Mouse (Mus musculus): ENCODE data around the gene Pitpnb. TPM values are rescaled to one million over a fixed set of nuclear protein-coding genes. Genes with fewer than 3 reads are reported as not detected.

Pitpnb gene
- polyA plus RNA-seq, 1 experiment from 2014 or later, result 33.3 TPM

DNA sequence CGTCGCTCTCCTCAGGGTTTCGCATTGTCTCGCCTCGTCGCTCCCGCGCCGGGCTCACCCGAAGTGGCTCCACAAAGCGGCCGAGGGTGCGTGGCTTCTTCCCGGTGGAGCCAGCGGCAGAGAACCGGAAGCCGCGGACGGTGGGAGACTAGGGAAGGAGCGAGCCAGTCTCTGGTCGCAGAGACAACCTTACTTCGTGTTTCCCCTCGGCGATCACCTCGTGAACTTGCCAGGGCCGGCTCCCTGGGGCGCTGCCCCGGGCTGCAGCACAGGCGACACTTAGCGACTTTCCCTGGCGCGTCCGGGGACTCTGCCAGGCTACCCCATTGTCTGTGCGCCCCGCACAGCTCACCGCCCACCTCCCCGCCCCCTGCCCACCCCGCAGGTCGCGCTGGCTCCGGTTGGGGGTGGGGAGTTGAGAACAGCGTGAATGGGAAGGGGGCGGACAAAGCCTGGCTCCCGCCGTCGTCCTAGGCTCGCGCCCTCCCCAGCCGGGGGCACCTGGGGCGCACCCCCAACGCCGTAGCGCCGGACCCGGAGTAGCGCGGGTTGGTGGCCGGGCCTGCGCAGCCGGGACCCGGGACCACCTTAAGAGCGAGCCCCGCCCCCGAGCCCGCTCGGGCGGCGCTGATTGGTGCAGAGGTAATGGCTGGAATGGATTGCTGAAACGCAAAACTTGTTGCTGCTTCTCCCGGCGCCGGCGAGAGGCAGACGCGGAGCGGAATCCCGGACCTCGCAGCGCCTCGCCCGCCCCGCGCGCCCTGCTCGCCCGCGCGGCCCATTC is 86.2 kb downstream of the Pitpnb start, which contains the start of gene Mn1:
Mn1 (plus strand) TSS at position 772 of the 784 bp plus-strand sequence.
- WGBS (ENCODE audit: insufficient replicate concordance), result under 1% methylated on average over 88 of the region's 88 CpGs
- Histone ChIP-seq H3K9me3 (replicated peaks) (no peaks in the 10 kb centered on the region), H3K4me2 (peak within 1 kb of the TSS; percentile 66), H3K27ac (replicated peaks) (no peak within 1 kb of the TSS), H3K27me3 (peaks cover 96% of the 10 kb centered on the region), H3K9ac (peak within 1 kb of the TSS; percentile 40), H3K36me3 (replicated peaks) (no peaks in the 10 kb centered on the region), H3K4me1 (replicated peaks) (peaks cover 18% of the 10 kb centered on the region), H3K4me3 (replicated peaks) (peak within 1 kb of the TSS; percentile 57)
- ATAC-seq (ENCODE audit: insufficient read depth), result peak; percentile 67

DNA sequence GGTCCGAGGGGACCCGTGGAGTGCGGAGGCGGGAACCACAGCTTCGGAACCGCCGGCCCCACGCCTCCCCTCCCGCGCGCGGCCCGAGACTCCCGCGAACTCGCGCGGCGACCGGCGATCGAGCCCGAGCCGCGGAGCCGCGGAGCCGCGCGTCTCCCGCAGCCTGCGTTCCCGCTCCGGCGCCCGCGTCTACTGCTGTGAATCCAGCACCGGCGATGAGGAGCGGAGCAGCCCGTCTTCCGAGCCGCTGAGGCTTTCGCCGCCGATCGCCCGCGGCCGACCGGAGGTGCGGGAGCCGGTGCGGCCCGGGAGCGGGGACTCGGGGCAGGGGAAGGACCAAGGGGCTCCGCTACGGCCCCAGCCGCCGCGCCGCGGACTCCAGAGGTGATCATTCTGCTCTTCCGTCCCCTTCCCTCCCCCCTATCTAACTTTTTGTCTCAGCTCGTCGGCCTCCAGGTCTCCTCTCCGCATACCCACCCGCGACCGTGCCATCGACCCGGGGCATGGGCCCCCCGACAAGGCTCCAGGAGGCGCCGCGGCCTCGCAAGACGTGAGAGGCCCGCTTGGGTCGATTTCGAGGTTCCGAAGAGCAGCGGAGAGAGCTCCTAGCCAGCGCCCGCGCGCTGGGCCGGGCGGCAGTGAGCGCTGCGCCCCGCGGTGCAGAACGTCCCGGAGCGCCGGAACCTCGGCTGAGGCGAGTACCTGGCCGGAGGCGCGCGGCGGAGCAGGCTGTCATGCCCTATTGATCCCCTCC is 87.0 kb downstream of the Pitpnb start:
- Histone ChIP-seq H3K27ac (replicated peaks) (no peak overlapping the region), H3K4me2 (peak overlapping the region; percentile 66), H3K9ac (peak overlapping the region; percentile 40), H3K36me3 (replicated peaks) (no peaks in the 10 kb centered on the region), H3K4me3 (replicated peaks) (peak overlapping the region; percentile 57), H3K4me1 (replicated peaks) (peaks cover 18% of the 10 kb centered on the region), H3K9me3 (replicated peaks) (no peaks in the 10 kb centered on the region), H3K27me3 (peaks cover 97% of the 10 kb centered on the region)
- no peak for ATAC-seq (ENCODE audit: insufficient read depth)
- WGBS (ENCODE audit: insufficient replicate concordance), result under 1% methylated on average over 101 of the region's 105 CpGs

DNA sequence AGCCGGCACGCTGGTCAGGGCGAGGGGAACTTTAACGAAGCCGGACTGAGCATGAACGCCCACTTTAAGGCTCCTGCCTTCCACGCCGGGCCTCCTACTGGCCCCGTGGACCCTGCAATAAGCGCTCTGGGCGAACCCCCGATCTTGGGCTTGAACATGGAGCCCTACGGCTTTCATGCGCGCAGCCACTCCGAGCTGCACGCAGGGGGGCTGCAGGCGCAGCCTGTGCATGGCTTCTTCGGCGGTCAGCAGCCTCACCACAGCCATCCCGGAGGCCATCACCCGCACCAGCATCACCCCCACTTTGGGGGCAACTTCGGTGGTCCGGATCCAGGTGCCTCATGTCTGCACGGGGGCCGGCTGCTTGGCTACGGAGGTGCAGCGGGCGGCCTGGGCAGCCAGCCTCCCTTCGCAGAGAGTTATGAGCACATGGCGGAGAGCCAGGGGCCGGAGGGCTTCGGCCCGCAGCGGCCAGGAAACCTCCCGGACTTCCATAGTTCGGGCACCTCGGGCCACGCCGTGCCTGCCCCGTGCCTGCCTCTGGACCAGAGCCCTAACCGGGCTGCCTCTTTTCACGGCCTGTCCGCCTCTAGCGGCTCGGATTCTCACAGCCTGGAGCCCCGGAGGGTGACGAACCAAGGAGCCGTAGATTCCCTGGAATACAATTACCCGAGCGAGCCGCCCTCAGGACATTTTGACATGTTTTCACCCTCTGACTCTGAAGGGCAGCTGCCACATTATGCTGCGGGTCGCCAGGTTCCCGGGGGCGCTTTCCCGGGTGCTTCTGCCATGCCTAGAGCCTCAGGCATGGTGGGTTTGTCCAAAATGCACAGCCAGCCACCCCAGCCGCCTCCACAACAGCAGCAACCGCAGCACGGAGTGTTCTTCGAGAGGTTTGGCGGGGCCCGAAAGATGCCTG is 87.9 kb downstream of the Pitpnb start:
- H3K27ac ChIP-seq (replicated peaks), result no peak overlapping the region
- peaks cover 90% of the 10 kb centered on the region for H3K27me3 ChIP-seq
- H3K4me3 ChIP-seq (replicated peaks), result peak overlapping the region; percentile 57
- peaks cover 18% of the 10 kb centered on the region for H3K4me1 ChIP-seq (replicated peaks)
- 5% methylated on average over 62 of the region's 63 CpGs for WGBS (ENCODE audit: insufficient replicate concordance)
- H3K36me3 ChIP-seq (replicated peaks), result no peaks in the 10 kb centered on the region
- no peak for ATAC-seq (ENCODE audit: insufficient read depth)
- H3K4me2 ChIP-seq, result peak overlapping the region; percentile 66
- no peak overlapping the region for H3K9ac ChIP-seq
- H3K9me3 ChIP-seq (replicated peaks), result no peaks in the 10 kb centered on the region

DNA sequence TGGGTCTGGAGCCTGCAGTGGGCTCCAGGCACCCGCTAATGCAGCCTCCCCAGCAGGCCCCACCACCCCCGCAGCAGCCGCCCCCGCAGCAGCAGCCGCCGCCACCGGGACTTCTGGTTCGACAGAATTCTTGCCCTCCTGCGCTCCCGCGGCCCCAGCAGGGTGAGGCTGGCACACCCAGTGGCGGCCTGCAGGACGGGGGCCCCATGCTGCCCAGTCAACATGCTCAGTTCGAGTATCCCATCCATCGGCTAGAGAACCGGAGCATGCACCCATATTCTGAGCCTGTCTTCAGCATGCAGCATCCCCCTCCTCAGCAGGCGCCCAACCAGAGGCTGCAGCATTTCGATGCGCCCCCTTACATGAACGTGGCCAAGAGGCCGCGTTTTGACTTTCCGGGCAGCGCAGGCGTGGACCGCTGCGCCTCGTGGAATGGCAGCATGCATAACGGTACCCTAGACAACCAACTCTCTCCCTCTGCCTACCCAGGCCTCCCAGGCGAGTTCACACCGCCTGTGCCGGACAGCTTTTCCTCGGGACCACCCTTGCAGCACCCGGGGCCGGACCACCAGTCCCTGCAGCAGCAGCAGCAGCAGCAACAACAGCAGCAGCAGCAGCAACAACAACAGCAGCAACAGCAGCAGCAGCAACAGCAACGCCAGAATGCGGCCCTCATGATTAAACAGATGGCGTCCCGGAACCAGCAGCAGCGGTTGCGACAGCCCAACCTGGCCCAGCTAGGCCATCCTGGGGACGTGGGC is 88.7 kb downstream of the Pitpnb start:
- no peak overlapping the region for H3K27ac ChIP-seq (replicated peaks)
- H3K9me3 ChIP-seq (replicated peaks), result no peaks in the 10 kb centered on the region
- 12% methylated on average over 42 of the region's 42 CpGs for WGBS (ENCODE audit: insufficient replicate concordance)
- H3K4me3 ChIP-seq (replicated peaks), result peak overlapping the region; percentile 57
- no peak overlapping the region for H3K9ac ChIP-seq
- H3K36me3 ChIP-seq (replicated peaks), result no peaks in the 10 kb centered on the region
- H3K4me2 ChIP-seq, result peak overlapping the region; percentile 66
- peaks cover 82% of the 10 kb centered on the region for H3K27me3 ChIP-seq
- no peak for ATAC-seq (ENCODE audit: insufficient read depth)
- peaks cover 17% of the 10 kb centered on the region for H3K4me1 ChIP-seq (replicated peaks)

DNA sequence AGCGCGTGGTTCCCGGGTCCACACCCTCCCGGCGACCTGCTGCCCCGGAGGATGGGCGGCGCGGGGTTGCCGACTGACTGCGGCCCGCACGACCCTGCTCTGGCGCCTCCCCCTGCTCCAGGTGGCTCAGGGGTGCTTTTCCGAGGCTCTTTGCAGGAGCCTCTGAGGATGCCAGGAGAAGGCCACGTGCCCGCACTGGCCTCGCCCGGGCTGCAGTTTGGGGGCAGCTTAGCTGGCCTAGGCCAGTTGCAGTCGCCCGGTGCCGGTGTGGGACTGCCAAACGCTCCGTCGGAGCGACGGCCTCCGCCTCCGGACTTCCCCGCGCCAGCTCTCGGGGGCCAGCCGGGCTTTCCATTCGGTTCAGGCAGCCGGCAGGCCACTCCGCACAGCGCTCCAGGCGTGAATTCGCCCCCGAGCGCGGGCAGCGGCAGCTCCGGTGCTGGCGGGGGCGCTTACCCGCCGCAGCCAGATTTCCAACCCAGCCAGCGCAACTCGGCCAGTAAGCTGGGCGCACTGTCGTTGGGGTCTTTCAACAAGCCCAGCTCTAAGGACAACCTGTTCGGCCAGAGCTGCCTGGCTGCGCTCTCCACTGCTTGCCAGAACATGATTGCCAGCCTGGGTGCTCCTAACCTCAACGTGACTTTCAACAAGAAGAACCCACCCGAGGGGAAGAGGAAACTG is 89.6 kb downstream of the Pitpnb start:
- H3K4me1 ChIP-seq (replicated peaks), result peaks cover 16% of the 10 kb centered on the region
- 7% methylated on average over 56 of the region's 56 CpGs for WGBS (ENCODE audit: insufficient replicate concordance)
- no peak overlapping the region for H3K27ac ChIP-seq (replicated peaks)
- H3K9ac ChIP-seq, result no peak overlapping the region
- H3K9me3 ChIP-seq (replicated peaks), result no peaks in the 10 kb centered on the region
- peak overlapping the region; percentile 57 for H3K4me3 ChIP-seq (replicated peaks)
- no peaks in the 10 kb centered on the region for H3K36me3 ChIP-seq (replicated peaks)
- H3K4me2 ChIP-seq, result peak overlapping the region; percentile 66
- ATAC-seq (ENCODE audit: insufficient read depth), result no peak
- peaks cover 73% of the 10 kb centered on the region for H3K27me3 ChIP-seq

DNA sequence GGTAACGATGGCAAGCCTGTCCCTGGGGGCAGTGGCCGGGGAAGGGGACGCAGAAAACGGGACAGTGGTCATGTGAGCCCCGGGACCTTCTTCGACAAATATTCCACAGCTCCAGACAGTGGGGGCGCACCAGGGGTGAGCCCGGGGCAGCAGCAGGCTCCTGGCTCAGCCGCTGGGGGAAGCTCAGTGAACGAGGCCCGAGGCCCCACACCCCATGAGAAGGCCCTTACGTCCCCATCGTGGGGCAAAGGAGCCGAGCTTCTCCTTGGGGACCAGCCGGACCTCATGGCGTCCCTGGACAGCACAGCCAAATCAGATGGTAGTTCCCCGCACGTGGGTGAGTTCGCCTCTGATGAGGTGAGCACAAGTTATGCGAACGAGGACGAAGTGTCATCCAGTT is 90.3 kb downstream of the Pitpnb start:
- Histone ChIP-seq H3K9ac (no peak overlapping the region), H3K4me1 (replicated peaks) (peaks cover 16% of the 10 kb centered on the region), H3K4me3 (replicated peaks) (no peak overlapping the region), H3K9me3 (replicated peaks) (no peaks in the 10 kb centered on the region), H3K27me3 (peaks cover 66% of the 10 kb centered on the region), H3K27ac (replicated peaks) (no peak overlapping the region), H3K36me3 (replicated peaks) (no peaks in the 10 kb centered on the region), H3K4me2 (no peak overlapping the region)
- no peak for ATAC-seq (ENCODE audit: insufficient read depth)
- 58% methylated on average over 22 of the region's 22 CpGs for WGBS (ENCODE audit: insufficient replicate concordance)

DNA sequence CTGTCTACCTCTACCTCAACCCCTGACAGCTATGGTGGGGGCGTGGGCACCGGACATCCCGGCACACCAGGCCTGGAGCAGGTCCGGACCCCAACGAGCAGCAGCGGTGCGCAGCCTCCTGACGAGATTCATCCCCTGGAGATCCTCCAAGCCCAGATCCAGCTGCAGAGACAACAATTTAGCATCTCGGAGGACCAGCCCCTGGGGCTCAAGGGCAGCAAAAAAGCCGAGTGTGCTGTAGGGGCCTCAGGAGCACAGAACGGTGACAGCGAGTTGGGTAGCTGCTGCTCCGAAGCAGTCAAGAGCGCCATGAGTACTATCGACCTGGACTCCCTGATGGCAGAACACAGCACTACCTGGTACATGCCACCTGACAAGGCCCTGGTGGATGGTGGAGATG is 90.9 kb downstream of the Pitpnb start:
- Histone ChIP-seq H3K9ac (no peak overlapping the region), H3K9me3 (replicated peaks) (no peaks in the 10 kb centered on the region), H3K4me3 (replicated peaks) (no peak overlapping the region), H3K4me2 (no peak overlapping the region), H3K27me3 (peaks cover 61% of the 10 kb centered on the region), H3K36me3 (replicated peaks) (no peaks in the 10 kb centered on the region), H3K4me1 (replicated peaks) (peaks cover 16% of the 10 kb centered on the region), H3K27ac (replicated peaks) (no peak overlapping the region)
- no peak for ATAC-seq (ENCODE audit: insufficient read depth)
- WGBS (ENCODE audit: insufficient replicate concordance), result 79% methylated on average over 15 of the region's 15 CpGs

DNA sequence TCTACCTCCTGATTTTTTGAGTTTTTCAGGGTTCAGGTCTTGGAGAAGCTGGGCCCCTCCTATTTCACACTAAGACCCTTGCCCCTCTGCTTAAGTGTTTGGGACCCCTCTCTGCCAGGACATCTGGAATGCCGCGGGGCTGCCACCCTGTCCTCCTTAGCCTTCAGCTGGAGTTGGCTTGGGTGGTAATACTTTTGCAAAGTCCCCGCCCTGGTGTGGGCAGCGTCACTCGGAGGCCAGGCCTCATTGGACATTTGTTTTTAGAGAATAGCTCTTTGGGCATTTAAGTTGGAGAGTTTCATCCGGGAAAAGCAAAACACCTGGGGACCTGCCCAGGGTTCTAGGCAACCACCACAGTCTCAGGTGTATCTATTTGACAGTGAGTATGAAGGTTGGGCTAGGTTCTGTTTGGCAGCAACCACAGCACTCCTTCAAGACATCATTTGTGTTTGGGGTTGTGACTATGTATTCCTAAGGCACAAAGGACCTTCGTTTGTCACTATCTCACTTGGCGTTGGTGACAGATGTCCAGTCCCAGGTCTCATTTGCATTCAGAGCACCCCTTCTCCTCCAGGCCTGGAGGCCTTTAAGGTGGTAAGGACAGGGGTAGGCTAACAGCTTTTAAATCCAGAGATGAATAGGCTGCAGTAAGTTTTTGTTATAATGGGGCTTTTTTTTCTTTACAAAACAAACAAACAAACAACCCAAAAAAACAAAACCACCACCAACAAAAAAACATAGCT is 91.7 kb downstream of the Pitpnb start:
- 64% methylated on average over 8 of the region's 8 CpGs for WGBS (ENCODE audit: insufficient replicate concordance)
- ATAC-seq (ENCODE audit: insufficient read depth), result no peak
- H3K4me2 ChIP-seq, result no peak overlapping the region

DNA sequence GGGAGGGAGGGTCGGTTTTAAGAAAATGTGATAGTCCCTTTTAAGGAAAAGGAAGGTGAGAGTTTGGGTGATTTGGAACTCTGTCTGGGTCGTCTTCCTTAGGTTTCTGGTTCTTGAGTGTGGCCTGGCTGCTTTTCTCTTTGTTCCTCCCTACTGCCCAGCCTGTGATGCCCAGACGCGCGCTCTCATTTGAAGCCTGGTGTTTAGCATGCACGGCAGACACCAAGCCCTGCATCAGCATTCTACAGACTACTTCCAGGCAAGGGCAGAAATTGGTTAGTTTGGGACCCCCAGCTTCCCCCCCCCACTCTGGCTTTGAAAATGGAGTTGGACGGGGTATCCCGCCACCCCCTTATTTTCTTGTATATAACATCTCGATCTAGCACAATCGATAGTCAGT is 92.4 kb downstream of the Pitpnb start:
- H3K36me3 ChIP-seq (replicated peaks), result no peaks in the 10 kb centered on the region
- peaks cover 16% of the 10 kb centered on the region for H3K4me1 ChIP-seq (replicated peaks)
- peaks cover 45% of the 10 kb centered on the region for H3K27me3 ChIP-seq
- no peak overlapping the region for H3K4me3 ChIP-seq (replicated peaks)
- H3K27ac ChIP-seq (replicated peaks), result no peak overlapping the region
- no peak overlapping the region for H3K9ac ChIP-seq
- WGBS (ENCODE audit: insufficient replicate concordance), result 71% methylated on average over 10 of the region's 10 CpGs
- no peak for ATAC-seq (ENCODE audit: insufficient read depth)
- H3K4me2 ChIP-seq, result no peak overlapping the region
- H3K9me3 ChIP-seq (replicated peaks), result no peaks in the 10 kb centered on the region

More for the DNA sequence above, 91.7 kb downstream of the Pitpnb start:
- peaks cover 53% of the 10 kb centered on the region for H3K27me3 ChIP-seq
- H3K27ac ChIP-seq (replicated peaks), result no peak overlapping the region
- H3K9ac ChIP-seq, result no peak overlapping the region
- no peaks in the 10 kb centered on the region for H3K9me3 ChIP-seq (replicated peaks)
- no peak overlapping the region for H3K4me3 ChIP-seq (replicated peaks)
- H3K36me3 ChIP-seq (replicated peaks), result no peaks in the 10 kb centered on the region
- peaks cover 16% of the 10 kb centered on the region for H3K4me1 ChIP-seq (replicated peaks)
